Mouse (Mus musculus): ENCODE measurements around the gene Cx3cl1. TPM values are rescaled to one million over a fixed set of nuclear protein-coding genes. Genes with fewer than 3 reads are reported as not detected.

Cx3cl1 gene
- polyA plus RNA-seq, 2 experiments: 8.6 to 10.5 TPM

GRCm38 (mm10) chr8:94744972-94745371, 26.8 kb upstream of the Cx3cl1 start:
- no peak overlapping the region for H3K27ac ChIP-seq (replicated peaks; ENCODE audit: low read depth, low read length)
- H3K36me3 ChIP-seq (ENCODE audit: control insufficient read depth, insufficient read depth, low read length): no peaks in the 10 kb centered on the region
- no peak overlapping the region for H3K4me2 ChIP-seq (replicated peaks; ENCODE audit: low read depth, low read length, severe bottlenecking)
- H3K9ac ChIP-seq (ENCODE audit: low read depth, low read length, severe bottlenecking): no peak overlapping the region
- no peak for DNase-seq (ENCODE audit: low spot score)
- H3K4me3 ChIP-seq (replicated peaks; ENCODE audit: low read length): no peak overlapping the region
- H3K27me3 ChIP-seq (ENCODE audit: control insufficient read depth, insufficient read depth, low read length): no peaks in the 10 kb centered on the region
- no peak for ATAC-seq (ENCODE audit: low FRiP score, low read depth)
- TF ChIP-seq POLR2A (IDR thresholded peaks at IDR 0.05; ENCODE audit: borderline replicate concordance, extremely low read depth, insufficient read depth, insufficient read length): no peak
- WGBS: 73% methylated on average over 9 of the region's 9 CpGs
- H3K9me3 ChIP-seq (ENCODE audit: control insufficient read depth, low read length): no peaks in the 10 kb centered on the region
- no peaks in the 10 kb centered on the region for H3K4me1 ChIP-seq (ENCODE audit: control insufficient read depth, insufficient read depth, low read length)

DNA sequence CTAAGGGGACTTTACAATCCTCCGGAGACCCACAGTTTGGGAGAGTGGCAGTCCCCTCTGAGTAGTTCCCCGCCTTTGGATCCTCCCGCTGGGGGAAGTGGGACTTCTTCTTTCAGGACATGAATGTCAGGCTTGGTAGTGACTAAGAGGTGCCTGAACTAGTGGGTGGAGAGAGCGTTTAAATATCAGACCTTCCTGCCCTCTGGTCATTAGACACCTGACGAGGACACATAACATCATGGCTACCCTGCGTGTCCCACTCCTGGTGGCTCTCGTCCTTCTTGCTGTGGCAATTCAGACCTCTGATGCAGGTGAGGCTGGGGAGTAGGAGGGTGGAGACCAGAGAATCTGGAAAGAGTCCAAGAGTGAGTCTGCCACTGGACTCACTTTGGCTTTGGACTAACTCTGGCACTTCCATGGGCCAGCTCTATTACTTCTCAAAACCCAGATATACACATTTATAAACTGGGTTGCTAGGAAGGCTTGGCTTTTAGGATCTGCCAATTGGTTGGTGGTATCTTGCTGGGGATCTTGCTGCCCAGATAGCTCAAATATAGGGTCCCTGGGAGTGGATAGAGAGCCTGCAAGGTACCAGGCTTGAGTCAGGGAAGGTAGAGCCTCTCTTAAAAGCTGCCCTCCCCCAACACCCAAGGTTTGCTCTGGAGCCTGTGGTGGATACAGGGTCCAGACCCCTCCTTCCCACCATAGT, 26.2 kb upstream of the Cx3cl1 start, which contains the start of gene Ccl22:
Gene Ccl22 (plus strand): TSS at position 115 of the 709 bp plus-strand sequence.
- H3K27ac ChIP-seq (replicated peaks; ENCODE audit: low read depth, low read length): no peak within 1 kb of the TSS
- no peaks in the 10 kb centered on the region for H3K4me1 ChIP-seq (ENCODE audit: control insufficient read depth, insufficient read depth, low read length)
- no peaks in the 10 kb centered on the region for H3K27me3 ChIP-seq (ENCODE audit: control insufficient read depth, insufficient read depth, low read length)
- ATAC-seq (ENCODE audit: low FRiP score, low read depth) (no peak), DNase-seq (ENCODE audit: low spot score) (no peak)
- H3K9me3 ChIP-seq (ENCODE audit: control insufficient read depth, low read length): no peaks in the 10 kb centered on the region
- no peak for TF ChIP-seq POLR2A (IDR thresholded peaks at IDR 0.05; ENCODE audit: borderline replicate concordance, extremely low read depth, insufficient read depth, insufficient read length)
- no peak within 1 kb of the TSS for H3K4me2 ChIP-seq (replicated peaks; ENCODE audit: low read depth, low read length, severe bottlenecking)
- H3K9ac ChIP-seq (ENCODE audit: low read depth, low read length, severe bottlenecking): no peak within 1 kb of the TSS
- H3K4me3 ChIP-seq (replicated peaks; ENCODE audit: low read length): no peak within 1 kb of the TSS
- 87% methylated on average over 7 of the region's 7 CpGs for WGBS
- no peaks in the 10 kb centered on the region for H3K36me3 ChIP-seq (ENCODE audit: control insufficient read depth, insufficient read depth, low read length)

DNA sequence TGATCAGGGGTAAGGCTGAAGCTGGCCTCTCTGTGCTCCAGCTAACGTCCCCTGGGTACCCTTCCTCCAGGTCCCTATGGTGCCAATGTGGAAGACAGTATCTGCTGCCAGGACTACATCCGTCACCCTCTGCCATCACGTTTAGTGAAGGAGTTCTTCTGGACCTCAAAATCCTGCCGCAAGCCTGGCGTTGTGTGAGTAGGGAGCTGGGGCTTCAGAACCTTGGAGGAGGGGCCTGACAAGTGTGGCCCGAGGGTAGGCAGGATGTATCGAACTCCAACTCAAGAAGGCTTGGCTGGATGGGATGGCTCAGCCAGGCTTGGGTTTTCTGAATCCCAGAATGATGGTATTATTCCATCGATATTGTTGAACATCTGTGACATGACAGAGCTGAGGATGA, 25.0 kb upstream of the Cx3cl1 start:
- Histone ChIP-seq H3K36me3 (ENCODE audit: control insufficient read depth, insufficient read depth, low read length) (no peaks in the 10 kb centered on the region), H3K27me3 (ENCODE audit: control insufficient read depth, insufficient read depth, low read length) (no peaks in the 10 kb centered on the region), H3K4me2 (replicated peaks; ENCODE audit: low read depth, low read length, severe bottlenecking) (no peak overlapping the region), H3K27ac (replicated peaks; ENCODE audit: low read depth, low read length) (no peak overlapping the region), H3K9me3 (ENCODE audit: control insufficient read depth, low read length) (no peaks in the 10 kb centered on the region), H3K4me1 (ENCODE audit: control insufficient read depth, insufficient read depth, low read length) (no peaks in the 10 kb centered on the region), H3K4me3 (replicated peaks; ENCODE audit: low read length) (no peak overlapping the region), H3K9ac (ENCODE audit: low read depth, low read length, severe bottlenecking) (no peak overlapping the region)
- DNase-seq (ENCODE audit: low spot score): no peak
- no peak for ATAC-seq (ENCODE audit: low FRiP score, low read depth)
- TF ChIP-seq POLR2A (IDR thresholded peaks at IDR 0.05; ENCODE audit: borderline replicate concordance, extremely low read depth, insufficient read depth, insufficient read length): no peak
- WGBS: 81% methylated on average over 8 of the region's 8 CpGs

DNA sequence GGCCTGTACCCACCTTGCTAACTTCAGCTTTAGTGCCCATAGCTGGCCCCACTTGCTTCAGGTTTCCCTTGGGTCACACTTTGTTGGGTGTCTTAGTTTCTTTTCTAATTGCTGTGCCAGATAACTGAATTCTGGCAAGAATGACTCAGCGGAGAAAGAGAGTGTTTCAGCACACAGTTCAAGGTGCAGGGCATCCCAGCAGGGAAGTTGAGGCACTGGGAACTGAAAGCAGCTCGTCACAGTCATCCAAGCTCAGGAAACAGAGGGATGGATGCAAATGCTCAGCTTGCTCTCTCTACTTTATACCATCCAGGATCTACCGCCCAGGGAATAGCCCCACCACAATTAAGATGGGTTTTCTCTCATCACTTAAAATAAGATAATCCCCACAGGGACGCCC, 23.4 kb upstream of the Cx3cl1 start:
- no peak overlapping the region for H3K9ac ChIP-seq (ENCODE audit: low read depth, low read length, severe bottlenecking)
- no peaks in the 10 kb centered on the region for H3K9me3 ChIP-seq (ENCODE audit: control insufficient read depth, low read length)
- H3K4me2 ChIP-seq (replicated peaks; ENCODE audit: low read depth, low read length, severe bottlenecking): no peak overlapping the region
- H3K4me3 ChIP-seq (replicated peaks; ENCODE audit: low read length): no peak overlapping the region
- H3K36me3 ChIP-seq (ENCODE audit: control insufficient read depth, insufficient read depth, low read length): no peaks in the 10 kb centered on the region
- ATAC-seq (ENCODE audit: low FRiP score, low read depth) (no peak), DNase-seq (ENCODE audit: low spot score) (no peak)
- H3K27ac ChIP-seq (replicated peaks; ENCODE audit: low read depth, low read length): no peak overlapping the region
- no peak for TF ChIP-seq POLR2A (IDR thresholded peaks at IDR 0.05; ENCODE audit: borderline replicate concordance, extremely low read depth, insufficient read depth, insufficient read length)
- no peaks in the 10 kb centered on the region for H3K4me1 ChIP-seq (ENCODE audit: control insufficient read depth, insufficient read depth, low read length)
- WGBS: 64% methylated on average over 4 of the region's 4 CpGs
- H3K27me3 ChIP-seq (ENCODE audit: control insufficient read depth, insufficient read depth, low read length): no peaks in the 10 kb centered on the region

GRCm38 (mm10) chr8:94749942-94750341, 21.9 kb upstream of the Cx3cl1 start:
- no peak overlapping the region for H3K4me2 ChIP-seq (replicated peaks; ENCODE audit: low read depth, low read length, severe bottlenecking)
- ATAC-seq (ENCODE audit: low FRiP score, low read depth) (no peak), DNase-seq (ENCODE audit: low spot score) (no peak)
- H3K27me3 ChIP-seq (ENCODE audit: control insufficient read depth, insufficient read depth, low read length): no peaks in the 10 kb centered on the region
- H3K4me3 ChIP-seq (replicated peaks; ENCODE audit: low read length): no peak overlapping the region
- H3K9ac ChIP-seq (ENCODE audit: low read depth, low read length, severe bottlenecking): no peak overlapping the region
- TF ChIP-seq POLR2A (IDR thresholded peaks at IDR 0.05; ENCODE audit: borderline replicate concordance, extremely low read depth, insufficient read depth, insufficient read length): no peak
- H3K4me1 ChIP-seq (ENCODE audit: control insufficient read depth, insufficient read depth, low read length): no peaks in the 10 kb centered on the region
- no peaks in the 10 kb centered on the region for H3K9me3 ChIP-seq (ENCODE audit: control insufficient read depth, low read length)
- H3K36me3 ChIP-seq (ENCODE audit: control insufficient read depth, insufficient read depth, low read length): no peaks in the 10 kb centered on the region
- 79% methylated on average over 3 of the region's 3 CpGs for WGBS
- H3K27ac ChIP-seq (replicated peaks; ENCODE audit: low read depth, low read length): no peak overlapping the region
